Mouse (Mus musculus) hindbrain, postnatal 0 days (tissue): ENCODE measurements around the gene Gm20518. TPM values are rescaled to one million over a fixed set of nuclear protein-coding genes. Genes with fewer than 3 reads are reported as not detected.
A peak's percentile ranks its signal among the peaks of the same experiment; 100 is the strongest.

Experiments
- ATAC-seq: fragments of 200-750 bp; cut with Nextera tagmentation; 2 replicates; pipeline ENCODE4 v1.8.0; 2017; ENCODE audit warnings: mild to moderate bottlenecking, moderate TSS enrichment, moderate library complexity
- DNase-seq: peaks from one replicate; pipeline ENCODE4 v3.0.0-alpha.2; 2015; ENCODE audit warnings: low spot score
- H3K27ac ChIP-seq: fragments of 300-500 bp; sonication (generic); 2 replicates; pipeline ENCODE4 v1.5.1; 2014; ENCODE audit warnings: mild to moderate bottlenecking
- H3K27me3 ChIP-seq: fragments of 300-500 bp; sonication (generic); 2 replicates; pipeline ENCODE4 v1.6.1; 2014; ENCODE audit warnings: low read length, mixed read lengths; ENCODE audit not compliant: insufficient read depth
- H3K36me3 ChIP-seq: fragments of 300-500 bp; sonication (generic); 2 replicates; pipeline ENCODE4 v1.6.1; 2014; ENCODE audit warnings: low read length, mixed read lengths; ENCODE audit not compliant: insufficient read depth
- H3K4me1 ChIP-seq: fragments of 300-500 bp; sonication (generic); 2 replicates; pipeline ENCODE4 v1.6.1; 2014; ENCODE audit warnings: antibody characterized with exemption, low read length, mixed read lengths; ENCODE audit not compliant: insufficient read depth
- H3K4me2 ChIP-seq: fragments of 300-500 bp; sonication (generic); 2 replicates; pipeline ENCODE4 v1.6.1; 2014; ENCODE audit warnings: low read depth, mild to moderate bottlenecking, low read length, moderate library complexity, mixed read lengths
- H3K4me3 ChIP-seq: fragments of 300-500 bp; sonication (generic); 2 replicates; pipeline ENCODE4 v1.5.1; 2014; ENCODE audit warnings: low read length
- H3K9ac ChIP-seq: fragments of 300-500 bp; sonication (generic); replicated peaks from 2 replicates; pipeline ENCODE4 v1.6.1; 2014; ENCODE audit warnings: mild to moderate bottlenecking, low read length, moderate library complexity, mixed read lengths
- H3K9me3 ChIP-seq: fragments of 300-500 bp; sonication (generic); 2 replicates; pipeline ENCODE4 v1.6.1; 2016; ENCODE audit warnings: low read length, mixed read lengths
- CTCF ChIP-seq: IDR thresholded peaks from 2 replicates; pipeline ENCODE4 v1.5.1; 2016; ENCODE audit warnings: antibody characterized with exemption, control low read depth, low read depth
- WGBS: fragments of 180-500 bp; shearing (Covaris S2); extraction: QIAGEN DNeasy Blood & Tissue Kit; methylation state at CpG from one replicate; pipeline ENCODE4 v1.1.7; 2014; 5-methylcytosine and 5-hydroxymethylcytosine counted together
- polyA plus RNA-seq: library from polyadenylated mRNA; unstranded; fragments of >200 nt; fragmentation: Nextera tagmentation; extraction: Ambion mirVana; gene quantifications from 2 replicates; pipeline ENCODE4 v1.2.1, GENCODE M21; 2015
- total RNA-seq: library from RNA; depleted of rRNA; stranded (reverse); fragments of >200 nt; gene quantifications from 2 replicates; pipeline ENCODE4 v1.2.3, GENCODE M21; 2014

The Gm20518 gene
- total and polyA plus RNA-seq, 2 experiments from 2014 or later = 0.20 to 0.42 TPM

GRCm38 (mm10) chr16:17831781-17832180 is 59.7 kb downstream of the Gm20518 start:
- peaks cover 14% of the 10 kb centered on the region; the same call in 1 of the 2 replicates for H3K27me3 ChIP-seq
- peak; percentile 49 for TF ChIP-seq CTCF
- H3K4me2 ChIP-seq = no peak overlapping the region
- H3K36me3 ChIP-seq = no peaks in the 10 kb centered on the region
- H3K27ac ChIP-seq = no peak overlapping the region
- DNase-seq = peak; percentile 54
- ATAC-seq = no peak
- 12% methylated on average over 11 of the region's 11 CpGs for WGBS
- H3K9ac ChIP-seq = no peak overlapping the region
- H3K9me3 ChIP-seq = no peaks in the 10 kb centered on the region
- H3K4me3 ChIP-seq = no peak overlapping the region
- peaks cover 9% of the 10 kb centered on the region for H3K4me1 ChIP-seq

- no peak for TF ChIP-seq CTCF
- H3K9me3 ChIP-seq = no peaks in the 10 kb centered on the region
- peaks cover 9% of the 10 kb centered on the region for H3K4me1 ChIP-seq
- WGBS = 61% methylated on average over 10 of the region's 10 CpGs
- H3K27me3 ChIP-seq = peaks cover 14% of the 10 kb centered on the region; the same call in 1 of the 2 replicates
- no peak for ATAC-seq
- H3K27ac ChIP-seq = no peak overlapping the region
- H3K4me2 ChIP-seq = no peak overlapping the region
- H3K4me3 ChIP-seq = no peak overlapping the region
- H3K36me3 ChIP-seq = no peaks in the 10 kb centered on the region
- no peak overlapping the region for H3K9ac ChIP-seq
- DNase-seq = no peak
These were observed 60.9 kb downstream of the Gm20518 start for GRCm38 (mm10) chr16:17830385-17831178.

DNA sequence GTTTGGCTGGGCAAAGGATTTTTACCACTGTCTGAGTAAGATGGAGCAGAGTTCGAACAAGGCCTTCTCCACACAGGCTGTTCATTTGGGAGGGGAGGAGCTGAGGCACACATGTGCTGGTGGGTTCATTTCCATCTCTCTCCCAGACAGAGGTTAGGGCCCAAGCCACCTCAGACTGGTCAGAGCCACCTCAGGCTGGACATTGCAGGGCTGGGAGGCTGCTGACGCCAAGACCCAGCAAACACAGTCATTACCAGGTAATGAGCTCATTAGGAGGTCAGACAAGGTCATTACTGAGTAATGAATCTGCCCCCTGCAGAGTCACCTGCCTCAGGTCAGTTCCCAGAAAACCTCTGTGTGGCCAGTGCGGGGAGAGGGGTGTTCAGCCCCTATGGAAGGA is 62.6 kb downstream of the Gm20518 start:
- Histone ChIP-seq H3K9me3 (no peaks in the 10 kb centered on the region), H3K4me2 (no peak overlapping the region), H3K27ac (no peak overlapping the region), H3K27me3 (peaks cover 9% of the 10 kb centered on the region; the same call in 1 of the 2 replicates), H3K9ac (no peak overlapping the region), H3K4me3 (no peak overlapping the region), H3K4me1 (peaks cover 4% of the 10 kb centered on the region), H3K36me3 (no peaks in the 10 kb centered on the region)
- DNase-seq = no peak
- no peak for ATAC-seq
- no peak for TF ChIP-seq CTCF
- 79% methylated on average over 3 of the region's 3 CpGs for WGBS

DNA sequence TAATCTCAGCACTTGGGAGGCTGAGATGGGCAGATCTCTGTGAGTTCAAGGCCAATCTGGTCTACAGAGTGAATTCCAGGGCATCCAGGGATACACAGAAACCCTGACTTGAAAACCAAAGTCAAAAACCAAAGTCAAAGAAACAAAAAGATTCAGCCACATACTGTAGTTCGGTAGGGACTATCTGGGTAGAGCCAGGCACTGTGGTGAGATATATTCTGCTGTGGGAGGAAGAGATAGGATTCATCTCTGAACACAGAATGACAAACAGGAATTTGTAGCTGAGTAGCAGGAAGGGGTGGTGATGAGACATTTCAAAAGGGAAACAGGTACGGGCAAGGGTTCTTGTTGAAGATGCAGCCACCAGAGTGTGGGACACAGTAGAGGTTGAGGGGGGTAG is 63.2 kb downstream of the Gm20518 start:
- DNase-seq (no peak), ATAC-seq (no peak)
- Histone ChIP-seq H3K9ac (no peak overlapping the region), H3K4me1 (peaks cover 4% of the 10 kb centered on the region), H3K4me2 (no peak overlapping the region), H3K36me3 (no peaks in the 10 kb centered on the region), H3K4me3 (no peak overlapping the region), H3K27me3 (peaks cover 9% of the 10 kb centered on the region; the same call in 1 of the 2 replicates), H3K9me3 (no peaks in the 10 kb centered on the region), H3K27ac (no peak overlapping the region)
- TF ChIP-seq CTCF = no peak
- WGBS = 93% methylated on average over 2 of the region's 2 CpGs

GRCm38 (mm10) chr16:17826500-17826899 is 65.0 kb downstream of the Gm20518 start:
- no peak overlapping the region for H3K27ac ChIP-seq
- no peaks in the 10 kb centered on the region for H3K4me1 ChIP-seq
- H3K4me2 ChIP-seq = no peak overlapping the region
- H3K36me3 ChIP-seq = no peaks in the 10 kb centered on the region
- no peak for TF ChIP-seq CTCF
- 64% methylated on average over 2 of the region's 2 CpGs for WGBS
- peaks cover 9% of the 10 kb centered on the region; the same call in 1 of the 2 replicates for H3K27me3 ChIP-seq
- H3K9me3 ChIP-seq = no peaks in the 10 kb centered on the region
- no peak for ATAC-seq
- no peak for DNase-seq
- H3K9ac ChIP-seq = no peak overlapping the region
- H3K4me3 ChIP-seq = no peak overlapping the region

GRCm38 (mm10) chr16:17816528-17816927 is 74.9 kb downstream of the Gm20518 start:
- no peak overlapping the region for H3K4me3 ChIP-seq
- TF ChIP-seq CTCF = no peak
- 0 out of 2 replicates have a peak overlapping the region, but pooled peaks have one; percentile 55 for H3K9ac ChIP-seq
- DNase-seq = no peak
- H3K4me2 ChIP-seq = no peak overlapping the region
- H3K9me3 ChIP-seq = no peaks in the 10 kb centered on the region
- no peak for ATAC-seq
- H3K36me3 ChIP-seq = no peaks in the 10 kb centered on the region
- H3K4me1 ChIP-seq = 0 out of 2 replicates have a peak, but pooled peaks cover 13% of the 10 kb centered on the region
- WGBS = 82% methylated on average over 8 of the region's 8 CpGs
- 0 out of 2 replicates have a peak, but pooled peaks cover 4% of the 10 kb centered on the region for H3K27me3 ChIP-seq
- peak overlapping the region; percentile 60; the same call in 1 of the 2 replicates for H3K27ac ChIP-seq
